Comparison of ENCODE assay signal across 16 mouse cellular contexts in the genomic region with DNA sequence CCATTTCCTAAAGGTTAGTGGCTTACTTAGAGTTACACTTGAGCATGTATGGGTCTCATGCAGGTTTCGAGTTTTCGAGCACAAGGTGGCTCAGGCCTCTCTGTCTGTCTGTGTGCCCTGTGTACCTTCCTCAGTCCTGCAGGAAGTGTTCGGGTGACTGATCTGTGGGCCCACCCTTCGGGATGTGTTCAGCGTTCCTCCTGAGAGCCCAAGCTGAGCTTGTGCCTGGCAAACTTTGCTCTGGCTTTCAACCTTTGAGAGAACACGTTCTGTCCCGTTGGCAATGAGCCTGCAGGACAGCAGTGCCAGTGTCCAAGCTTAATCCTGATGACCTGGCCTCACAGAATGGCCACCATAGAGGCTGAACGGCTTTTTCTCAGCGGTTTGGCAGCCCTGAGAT. TPM values are rescaled to one million over a fixed set of nuclear protein-coding genes. Genes with fewer than 3 reads are reported as not detected.
DNase-seq lines count a peak whose midpoint lies in the region; ATAC-seq and TF ChIP-seq lines count a peak whose summit lies in the region.
"Had no signal": no experiment of that assay in that cellular context is flagged by ENCODE, and none has a peak within 500 bp of the region (broad histone marks: within the 10 kb centered on the region; RNA-seq: fewer than 3 reads in every experiment).

No protein-coding gene starts in this region.

- no peaks in the 10 kb centered on the region for H3K36me3 ChIP-seq in embryonic facial prominence, embryonic 13.5 days
- H3K36me3 ChIP-seq in embryonic facial prominence, embryonic 10.5 days (replicated peaks) = no peaks in the 10 kb centered on the region
- H3K36me3 ChIP-seq in kidney, adult 2 months (ENCODE audit: control insufficient read depth, insufficient read depth, low read length) = no peaks in the 10 kb centered on the region
- no peaks in the 10 kb centered on the region for H3K36me3 ChIP-seq in kidney, embryonic 15.5 days
- H3K36me3 ChIP-seq in limb, embryonic 13.5 days = no peaks in the 10 kb centered on the region
- H3K36me3 ChIP-seq: neural tube, embryonic 12.5 days had no signal

- no peak for ATAC-seq in embryonic facial prominence, embryonic 13.5 days (ENCODE audit: insufficient number of reproducible peaks, insufficient read depth, low FRiP score, low TSS enrichment, low read depth)
- ATAC-seq in kidney, embryonic 15.5 days (replicated peaks; ENCODE audit: low FRiP score) = no peak
- no peak for ATAC-seq in limb, embryonic 13.5 days (ENCODE audit: low FRiP score, low read depth)
- ATAC-seq in frontal cortex, adult (ENCODE audit: low TSS enrichment) = no peak
- ATAC-seq: Patski had no signal

- TF ChIP-seq CTCF in kidney, adult 2 months (conservative IDR thresholded peaks at IDR 0.05; ENCODE audit: insufficient read depth, insufficient read length, low read depth, low read length) = no peak

- peaks cover 19% of the 10 kb centered on the region for H3K4me1 ChIP-seq in embryonic facial prominence, embryonic 13.5 days
- peaks cover 31% of the 10 kb centered on the region for H3K4me1 ChIP-seq in embryonic facial prominence, embryonic 10.5 days
- peaks cover 12% of the 10 kb centered on the region for H3K4me1 ChIP-seq in kidney, adult 2 months (ENCODE audit: control insufficient read depth, insufficient read depth, low read length)
- H3K4me1 ChIP-seq in kidney, embryonic 15.5 days = peaks cover 20% of the 10 kb centered on the region
- H3K4me1 ChIP-seq in limb, embryonic 13.5 days = peaks cover 22% of the 10 kb centered on the region

- H3K9ac ChIP-seq in embryonic facial prominence, embryonic 13.5 days = peak overlapping the region; percentile 41; the same call in 1 of the 2 replicates
- H3K9ac ChIP-seq in kidney, embryonic 15.5 days = no peak overlapping the region
- peak overlapping the region; percentile 39; the same call in 1 of the 2 replicates for H3K9ac ChIP-seq in limb, embryonic 13.5 days
- H3K9ac ChIP-seq: lung, embryonic 14.5 days; neural tube, embryonic 12.5 days had no signal

- DNase-seq in embryonic facial prominence, embryonic 10.5 days (ENCODE audit: low spot score) = no peak
- DNase-seq in kidney, adult 2 months = peak; percentile 90
- peak; percentile 89 for DNase-seq in kidney, adult 9 months
- DNase-seq in embryo, embryonic 9.5 days (ENCODE audit: extremely low spot score) = no peak
- DNase-seq: B cell, adult 2 months; gastrocnemius, postnatal 14 days; heart, postnatal 14 days; liver; lung, embryonic 14.5 days; right cerebral cortex, postnatal 4 days had no signal

- peak overlapping the region; percentile 69 for H3K27ac ChIP-seq in embryonic facial prominence, embryonic 13.5 days
- no peak overlapping the region for H3K27ac ChIP-seq in embryonic facial prominence, embryonic 10.5 days (replicated peaks)
- peak overlapping the region; percentile 71 for H3K27ac ChIP-seq in kidney, adult 2 months (ENCODE audit: insufficient read depth, low read depth, low read length)
- no peak overlapping the region for H3K27ac ChIP-seq in kidney, embryonic 15.5 days
- H3K27ac ChIP-seq in limb, embryonic 13.5 days = peak overlapping the region; percentile 67; the same call in 1 of the 2 replicates
- H3K27ac ChIP-seq: neural tube, embryonic 12.5 days had no signal

- H3K9me3 ChIP-seq in embryonic facial prominence, embryonic 13.5 days = no peaks in the 10 kb centered on the region
- no peaks in the 10 kb centered on the region for H3K9me3 ChIP-seq in embryonic facial prominence, embryonic 10.5 days
- H3K9me3 ChIP-seq in kidney, embryonic 15.5 days (replicated peaks) = no peaks in the 10 kb centered on the region
- no peaks in the 10 kb centered on the region for H3K9me3 ChIP-seq in limb, embryonic 13.5 days
- H3K9me3 ChIP-seq: neural tube, embryonic 12.5 days had no signal

- TF ChIP-seq POLR2A in kidney, adult 2 months (IDR thresholded peaks at IDR 0.05; ENCODE audit: low read depth, low read length) = peak; percentile 36

- H3K27me3 ChIP-seq in embryonic facial prominence, embryonic 13.5 days = no peaks in the 10 kb centered on the region
- H3K27me3 ChIP-seq in embryonic facial prominence, embryonic 10.5 days (replicated peaks; ENCODE audit: low read depth, poor library complexity, severe bottlenecking) = peaks cover 11% of the 10 kb centered on the region
- no peaks in the 10 kb centered on the region for H3K27me3 ChIP-seq in kidney, adult 2 months (replicated peaks; ENCODE audit: control insufficient read depth, insufficient read depth, low read length)
- H3K27me3 ChIP-seq in kidney, embryonic 15.5 days = 0 out of 2 replicates have a peak, but pooled peaks cover 4% of the 10 kb centered on the region
- H3K27me3 ChIP-seq in limb, embryonic 13.5 days = no peaks in the 10 kb centered on the region
- H3K27me3 ChIP-seq: neural tube, embryonic 12.5 days; Patski had no signal

- WGBS in embryonic facial prominence, embryonic 13.5 days = 81% methylated on average over 9 of the region's 9 CpGs
- 82% methylated on average over 9 of the region's 9 CpGs for WGBS in embryonic facial prominence, embryonic 10.5 days
- WGBS in kidney, adult 2 months = 39% methylated on average over 9 of the region's 9 CpGs
- WGBS in kidney, embryonic 15.5 days = 75% methylated on average over 9 of the region's 9 CpGs
- 65% methylated on average over 9 of the region's 9 CpGs for WGBS in limb, embryonic 13.5 days

- no peak overlapping the region for H3K4me2 ChIP-seq in embryonic facial prominence, embryonic 13.5 days
- no peak overlapping the region for H3K4me2 ChIP-seq in kidney, embryonic 15.5 days
- no peak overlapping the region for H3K4me2 ChIP-seq in limb, embryonic 13.5 days (replicated peaks)
- H3K4me2 ChIP-seq: lung, embryonic 14.5 days; neural tube, embryonic 12.5 days had no signal

- H3K4me3 ChIP-seq in embryonic facial prominence, embryonic 13.5 days = no peak overlapping the region
- H3K4me3 ChIP-seq in embryonic facial prominence, embryonic 10.5 days = no peak overlapping the region
- H3K4me3 ChIP-seq in kidney, adult 2 months (ENCODE audit: insufficient read depth, low read depth, low read length) = no peak overlapping the region
- H3K4me3 ChIP-seq in kidney, embryonic 15.5 days (replicated peaks) = no peak overlapping the region
- H3K4me3 ChIP-seq in limb, embryonic 13.5 days = no peak overlapping the region
- H3K4me3 ChIP-seq: neural tube, embryonic 12.5 days had no signal

RNA-seq across cellular contexts. Expression of a gene that starts 22.8 kb away (rescaled TPM):
- polyA plus RNA-seq in embryonic facial prominence, embryonic 13.5 days (2015; fragmentation: Nextera tagmentation; extraction: Ambion mirVana) = 4.4 and 5.0 TPM in 2 replicates
- polyA plus RNA-seq in embryonic facial prominence, embryonic 10.5 days (2016; fragmentation: Nextera tagmentation; extraction: Ambion mirVana) = 1.7 and 2.0 TPM in 2 replicates
- polyA plus RNA-seq in kidney, adult 2 months (2012; rRNA removed) = 0.11 TPM in 1 of 2 replicates, not detected in the other
- polyA plus RNA-seq in kidney, embryonic 15.5 days (2015; fragmentation: Nextera tagmentation; extraction: Ambion mirVana) = 2.3 and 3.2 TPM in 2 replicates
- 27.2 and 28.6 TPM in 2 replicates for polyA plus RNA-seq in limb, embryonic 13.5 days (2015; fragmentation: Nextera tagmentation; extraction: Ambion mirVana)
- polyA plus RNA-seq: lung, embryonic 14.5 days had no signal

RNA-seq across cellular contexts. Expression of a gene that starts 49.7 kb away (rescaled TPM):
- 16.4 and 18.9 TPM in 2 replicates for polyA plus RNA-seq in embryonic facial prominence, embryonic 13.5 days (2015; fragmentation: Nextera tagmentation; extraction: Ambion mirVana)
- polyA plus RNA-seq in embryonic facial prominence, embryonic 10.5 days (2016; fragmentation: Nextera tagmentation; extraction: Ambion mirVana) = 15.9 and 16.4 TPM in 2 replicates
- 73.9 and 74.9 TPM in 2 replicates for polyA plus RNA-seq in kidney, adult 2 months (2012; rRNA removed)
- 18.1 and 21.0 TPM in 2 replicates for polyA plus RNA-seq in kidney, embryonic 15.5 days (2015; fragmentation: Nextera tagmentation; extraction: Ambion mirVana)
- polyA plus RNA-seq in limb, embryonic 13.5 days (2015; fragmentation: Nextera tagmentation; extraction: Ambion mirVana) = 18.2 and 19.8 TPM in 2 replicates

Comparison
In these comparisons a context has a peak if more than half of its experiments do, and no peak if none do; other contexts are left out.
1. H3K27ac ChIP-seq: peak in embryonic facial prominence, embryonic 13.5 days (single experiment), kidney, adult 2 months (single experiment) and limb, embryonic 13.5 days (single experiment); none in embryonic facial prominence, embryonic 10.5 days (single experiment) and kidney, embryonic 15.5 days (single experiment).
2. DNase-seq: peak in kidney, adult 2 months (single experiment) and kidney, adult 9 months (single experiment); none in embryonic facial prominence, embryonic 10.5 days (single experiment) and embryo, embryonic 9.5 days (single experiment).